Mouse (Mus musculus) frontal cortex, postnatal 14 days (tissue): Measurements from ENCODE around the gene Bag3.
"Not testable (repeated sequence)": the region's sequence is repeated elsewhere in the genome, so short reads cannot be mapped to it uniquely, and the experiment has no call there.

ENCODE experiments used
- DNase-seq, 2 experiments: peaks; one replicate each; pipeline ENCODE4 v3.0.0; 2022; ENCODE audit warnings: low spot score in 2 of 2

Bag3 gene

DNA sequence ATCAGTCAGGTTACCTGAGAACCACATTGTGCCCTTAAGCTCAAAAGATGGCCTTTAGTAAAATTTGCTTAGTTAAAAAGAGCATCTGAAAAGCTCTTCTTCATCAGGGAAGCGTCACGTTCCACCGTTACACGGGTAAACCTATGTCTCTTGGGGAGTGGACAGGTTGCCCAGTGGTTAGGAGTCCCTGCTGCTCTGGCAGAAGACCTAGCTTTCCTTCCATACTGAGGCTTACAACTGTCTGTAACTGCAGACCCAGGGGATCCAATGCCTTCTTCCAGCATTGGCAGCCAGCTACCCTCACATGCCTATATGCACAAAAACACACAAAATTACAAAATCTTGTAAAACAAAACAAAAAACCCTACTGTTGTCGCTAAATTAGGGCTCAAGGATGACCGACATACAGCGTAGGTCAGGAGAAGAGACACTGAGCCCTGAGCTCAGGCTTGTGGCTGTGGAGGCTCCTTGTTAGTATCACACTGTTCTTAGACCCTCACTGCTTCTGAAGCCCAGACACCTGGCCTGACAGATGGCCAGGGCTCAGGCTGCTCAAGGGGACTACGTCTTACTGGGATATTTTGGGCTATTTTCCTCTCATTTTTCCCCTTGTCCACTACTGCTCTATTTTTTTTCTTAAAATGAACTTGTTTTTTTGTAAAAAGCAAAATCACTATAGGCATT is 44.3 kb downstream of the Bag3 start:
- no peak for DNase-seq

DNA sequence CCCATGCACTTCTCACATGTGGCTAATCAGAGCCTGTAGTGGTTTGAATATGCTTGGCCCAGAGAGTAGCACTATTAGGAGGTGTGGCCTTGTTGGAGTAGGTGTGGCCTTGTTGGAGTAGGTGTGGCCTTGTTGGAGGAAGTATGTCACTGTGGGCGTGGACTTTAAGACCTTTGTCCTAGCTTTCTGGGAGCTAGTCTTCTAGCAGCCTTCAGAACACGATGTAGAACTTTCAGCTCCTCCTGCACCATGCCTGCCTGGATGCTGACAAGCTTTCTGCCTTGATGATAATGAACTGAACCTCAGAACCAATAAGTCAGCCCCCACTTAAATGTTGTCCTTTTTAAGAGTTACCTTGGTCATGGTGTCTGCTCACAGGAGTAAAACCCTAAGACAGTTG is 46.0 kb downstream of the Bag3 start:
- DNase-seq: not testable (repeated sequence)

DNA sequence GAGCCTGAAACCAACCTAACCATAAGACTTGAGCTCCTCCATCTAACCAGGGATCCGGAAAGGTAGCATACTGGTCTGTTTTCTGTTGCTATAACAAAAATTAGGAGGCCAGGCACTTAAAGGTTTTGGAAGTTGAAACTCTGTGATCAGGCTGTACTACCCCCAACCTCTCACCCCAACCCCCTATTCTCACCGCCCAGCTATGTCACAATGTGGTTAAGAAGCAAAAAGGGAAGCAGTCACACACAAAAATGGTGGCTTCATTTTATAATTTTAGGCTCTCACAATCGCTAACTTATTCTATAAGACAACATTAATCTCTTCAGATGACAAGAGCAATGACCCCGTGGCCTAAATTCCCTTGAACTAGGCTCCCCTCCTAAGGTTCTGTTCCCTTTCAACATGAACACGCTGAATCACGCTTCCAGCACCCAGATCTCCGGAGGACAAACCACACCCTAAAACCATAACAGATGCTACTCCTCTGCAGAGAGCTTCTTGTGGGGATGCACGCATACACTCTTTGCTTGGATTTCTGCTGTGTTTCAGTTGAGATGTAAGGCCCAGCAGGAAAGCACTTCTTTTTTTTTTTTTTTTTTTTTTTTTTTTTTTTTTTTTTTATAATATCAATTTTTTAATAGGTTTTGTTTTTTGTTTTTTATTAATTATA is 46.7 kb downstream of the Bag3 start:
- no peak for DNase-seq

DNA sequence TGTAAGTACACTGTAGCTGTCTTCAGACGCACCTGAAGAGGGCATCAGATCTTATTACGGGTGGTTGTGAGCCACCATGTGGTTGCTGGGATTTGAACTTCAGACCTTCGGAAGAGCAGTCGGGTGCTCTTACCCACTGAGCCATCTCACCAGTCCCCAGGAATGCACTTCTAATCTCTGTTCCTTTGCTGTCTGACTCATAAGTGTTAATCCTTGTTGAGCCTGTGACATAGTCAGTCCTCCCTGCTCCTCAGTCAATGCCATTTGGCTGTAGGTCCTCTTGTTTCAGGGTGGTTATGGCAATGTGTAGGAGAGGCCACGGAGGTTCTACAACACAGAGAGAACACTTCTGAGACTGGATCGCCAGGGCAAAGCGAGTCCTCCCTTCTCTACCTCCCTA is 47.2 kb downstream of the Bag3 start:
- DNase-seq: not testable (repeated sequence)

DNA sequence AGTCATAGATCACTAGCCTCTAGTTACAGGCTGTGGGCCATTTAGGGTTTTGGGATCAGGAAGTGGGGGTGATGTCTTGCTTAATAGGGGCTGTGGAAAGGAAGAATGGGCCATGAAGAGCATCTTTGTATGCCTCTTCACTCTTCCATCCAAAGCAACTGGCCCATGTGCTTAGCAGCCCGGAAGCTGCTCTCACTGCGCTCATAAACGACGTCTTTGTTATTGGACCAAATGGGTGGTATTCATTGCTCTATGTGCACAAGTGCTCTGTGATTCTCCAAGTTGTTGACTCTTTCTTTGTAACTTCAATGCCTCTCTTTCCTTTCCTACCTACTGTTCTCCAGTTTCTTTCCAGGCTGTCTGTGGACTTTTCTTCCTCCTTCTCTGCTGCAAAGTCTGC is 48.6 kb downstream of the Bag3 start:
- no peak for DNase-seq

DNA sequence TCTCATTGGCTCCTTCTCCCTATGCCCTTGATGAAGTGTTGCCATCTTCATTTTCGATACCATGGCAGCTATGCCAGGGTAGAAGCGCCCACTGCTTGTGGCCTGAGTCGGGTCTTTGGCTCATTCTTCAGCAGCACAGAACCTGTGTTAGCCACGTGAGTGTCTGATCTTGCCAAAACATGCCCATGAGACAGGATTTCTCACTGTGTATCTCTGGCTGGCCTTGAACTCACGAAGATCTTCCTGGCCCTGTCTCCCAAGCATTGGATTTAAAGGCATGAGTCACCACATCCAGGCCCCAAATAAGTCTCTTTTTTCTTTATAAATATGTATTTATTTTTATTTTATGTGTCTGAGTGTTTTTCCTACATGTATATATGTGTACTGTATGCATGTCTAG is 51.8 kb downstream of the Bag3 start:
- DNase-seq: no peak

DNA sequence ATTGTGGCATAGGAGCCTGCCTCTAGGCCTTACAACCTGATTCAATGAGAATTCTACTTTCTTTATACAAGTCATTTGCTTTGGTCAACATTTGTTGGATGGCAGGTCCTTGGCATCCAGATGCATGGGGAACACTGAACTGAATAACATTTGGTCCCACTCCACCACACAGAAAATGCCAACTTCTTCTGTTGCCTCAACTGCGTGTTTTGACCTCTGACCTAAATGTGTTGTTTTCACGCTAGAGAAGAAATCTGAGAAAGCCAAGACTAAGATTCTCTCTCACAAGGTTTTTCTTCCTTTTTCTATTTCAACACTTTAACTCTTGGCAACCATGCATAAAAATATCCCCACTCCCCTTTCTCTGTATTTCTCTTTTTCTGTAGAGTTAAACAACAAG is 52.4 kb downstream of the Bag3 start:
- DNase-seq: no peak

DNA sequence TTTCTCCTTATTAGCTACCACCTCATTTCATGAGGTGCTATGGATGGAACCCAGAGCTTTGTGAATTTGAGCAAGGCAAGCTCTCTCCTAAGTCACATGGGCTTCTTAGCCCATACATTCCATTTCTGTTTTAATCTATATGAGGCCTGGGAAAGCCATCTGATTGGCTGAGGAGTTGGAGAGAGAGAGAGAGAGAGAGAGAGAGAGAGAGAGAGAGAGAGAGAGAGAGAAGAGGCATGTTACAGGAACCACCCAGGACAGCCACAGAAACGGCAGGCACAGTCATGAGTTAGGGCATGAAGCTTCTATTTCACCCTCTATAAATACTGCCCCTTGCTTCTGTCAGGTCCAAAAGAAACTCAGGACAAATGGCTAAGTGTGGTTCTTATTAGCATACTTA is 54.2 kb downstream of the Bag3 start:
- DNase-seq: no peak

DNA sequence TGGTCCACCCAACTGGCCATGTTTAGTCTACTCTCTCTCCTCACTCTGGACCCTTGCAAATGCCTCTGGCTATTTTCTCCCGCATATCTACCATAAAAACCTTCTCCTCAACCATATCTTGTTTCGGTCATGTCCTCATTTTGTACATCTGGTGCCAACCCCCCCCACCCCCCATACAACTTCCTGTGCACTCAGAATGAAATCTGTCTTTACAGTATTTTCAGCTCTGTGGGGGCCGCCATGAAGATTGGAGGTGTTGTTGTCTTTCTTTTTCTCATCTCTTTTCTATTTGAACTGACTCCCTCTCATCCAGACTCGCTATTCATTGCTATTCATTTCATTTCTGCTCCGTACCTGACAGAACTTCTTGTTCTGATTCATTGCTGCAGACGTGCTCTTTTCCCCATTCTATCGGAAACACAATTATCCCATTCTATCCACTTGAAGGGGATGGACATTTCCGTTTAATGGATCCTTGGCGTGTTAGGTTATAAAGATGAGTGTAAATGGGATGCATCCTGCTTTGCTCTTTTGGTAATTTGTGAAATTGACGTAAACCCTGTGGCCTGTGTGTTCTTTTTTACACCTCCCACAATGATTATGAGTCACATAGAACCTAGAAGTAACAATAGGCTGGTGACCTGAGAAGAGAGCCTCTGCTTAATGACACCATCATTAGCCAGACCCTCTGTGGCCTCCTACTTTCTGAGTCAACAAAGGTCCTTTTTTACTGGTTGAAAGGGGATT is 55.0 kb downstream of the Bag3 start:
- no peak for DNase-seq

DNA sequence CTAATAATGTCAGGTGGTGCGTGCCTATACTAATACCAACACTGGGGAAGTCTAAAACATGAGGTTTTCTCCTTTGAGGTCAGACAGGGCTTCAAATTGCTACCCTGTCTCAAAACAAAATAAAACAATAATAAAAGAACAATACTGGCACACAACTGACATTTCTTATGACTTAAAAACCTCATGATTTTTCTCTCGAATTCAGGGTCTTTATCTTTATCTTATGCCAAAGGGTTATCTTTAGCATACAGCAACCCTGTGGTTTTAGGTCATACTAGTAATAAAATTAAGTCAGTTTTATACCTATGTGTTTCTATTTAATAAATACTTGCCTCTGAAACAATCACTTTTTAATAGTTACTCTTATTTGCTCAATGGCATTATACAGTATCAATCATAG is 56.0 kb downstream of the Bag3 start:
- no peak for DNase-seq

DNA sequence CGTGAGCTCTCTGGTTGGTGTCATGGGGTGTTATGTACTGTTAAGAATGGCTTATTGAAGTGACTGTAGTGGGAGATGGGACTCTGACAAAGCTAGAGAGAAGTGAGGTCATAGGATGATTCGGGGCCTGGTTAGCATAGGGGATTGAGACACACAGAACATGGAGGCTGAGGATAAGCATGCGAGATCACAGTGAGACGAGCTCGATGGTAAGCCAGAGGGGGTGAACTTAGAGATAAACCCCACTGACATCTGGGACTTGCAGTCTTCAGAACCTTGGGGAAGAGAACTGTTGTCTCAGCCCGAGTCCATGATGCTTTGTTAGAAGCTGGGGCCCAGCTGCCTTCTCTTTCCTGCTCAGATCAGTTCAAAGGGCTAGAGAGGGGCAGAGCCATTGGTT is 56.9 kb downstream of the Bag3 start:
- DNase-seq: no peak

DNA sequence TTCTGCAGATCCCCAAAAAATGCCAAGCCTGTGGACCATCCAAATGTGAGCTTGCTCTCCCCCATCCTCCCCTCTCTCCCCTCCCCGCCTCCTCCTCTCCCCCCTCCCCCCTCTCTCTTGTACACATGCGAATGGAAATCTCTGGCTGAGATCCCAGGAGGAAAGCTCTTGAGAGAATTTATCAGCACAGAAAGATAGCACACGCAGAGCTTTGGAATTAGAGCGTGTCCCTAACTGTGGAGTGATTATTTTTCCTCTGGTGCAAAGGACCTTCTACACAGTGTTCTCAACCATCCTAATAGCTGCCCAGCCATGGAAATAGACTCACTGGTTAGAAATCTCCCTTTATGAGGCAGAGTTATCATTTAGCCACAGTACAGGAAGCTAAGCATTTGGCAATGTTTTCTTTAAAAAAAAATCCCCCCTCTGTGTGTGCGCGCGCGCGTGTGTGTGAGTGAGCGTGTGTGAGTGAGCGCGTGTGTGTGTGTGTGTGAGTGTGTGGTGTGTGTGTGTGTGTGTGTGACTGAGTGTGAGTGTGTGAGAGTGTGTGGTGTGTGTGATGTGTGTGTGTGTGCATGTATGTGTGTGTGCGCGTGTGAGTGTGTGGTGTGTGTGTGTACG is 58.6 kb downstream of the Bag3 start:
- DNase-seq: no peak

DNA sequence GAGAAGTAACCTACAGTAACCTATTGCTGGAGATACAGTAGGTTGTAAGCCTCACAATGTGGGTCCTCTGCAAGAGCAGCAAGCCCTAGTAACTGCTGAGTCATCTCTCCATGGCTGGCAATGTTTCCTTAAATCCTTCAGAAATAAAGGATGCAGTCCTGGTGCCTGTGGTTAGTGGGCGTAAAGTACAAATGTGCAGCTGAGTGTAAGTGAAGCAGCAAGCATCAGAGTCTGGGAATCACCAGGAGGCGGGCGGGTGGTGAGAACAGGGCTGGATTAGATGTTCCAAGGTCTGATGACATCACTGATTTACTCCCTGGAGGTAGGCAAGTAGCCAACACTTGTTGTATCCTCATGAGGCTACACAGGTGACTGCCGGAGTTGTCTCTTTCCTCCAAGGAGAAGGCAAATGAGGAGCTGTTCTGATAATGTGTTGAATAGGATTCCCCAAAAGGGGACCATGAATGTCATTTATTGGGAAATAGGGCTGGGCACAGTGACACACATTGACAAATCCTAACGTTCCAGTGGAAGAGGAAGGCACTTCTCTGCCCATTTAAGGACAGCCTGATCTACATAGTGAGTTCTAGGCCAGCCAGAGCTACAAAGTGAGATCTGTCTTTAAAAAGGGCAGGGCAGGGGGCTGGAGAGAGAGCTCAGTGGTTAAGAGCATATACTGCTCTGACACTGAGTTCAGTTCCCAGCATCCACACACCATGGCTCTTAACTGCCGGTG is 60.0 kb downstream of the Bag3 start:
- peak; percentile 41 to 43 for DNase-seq

DNA sequence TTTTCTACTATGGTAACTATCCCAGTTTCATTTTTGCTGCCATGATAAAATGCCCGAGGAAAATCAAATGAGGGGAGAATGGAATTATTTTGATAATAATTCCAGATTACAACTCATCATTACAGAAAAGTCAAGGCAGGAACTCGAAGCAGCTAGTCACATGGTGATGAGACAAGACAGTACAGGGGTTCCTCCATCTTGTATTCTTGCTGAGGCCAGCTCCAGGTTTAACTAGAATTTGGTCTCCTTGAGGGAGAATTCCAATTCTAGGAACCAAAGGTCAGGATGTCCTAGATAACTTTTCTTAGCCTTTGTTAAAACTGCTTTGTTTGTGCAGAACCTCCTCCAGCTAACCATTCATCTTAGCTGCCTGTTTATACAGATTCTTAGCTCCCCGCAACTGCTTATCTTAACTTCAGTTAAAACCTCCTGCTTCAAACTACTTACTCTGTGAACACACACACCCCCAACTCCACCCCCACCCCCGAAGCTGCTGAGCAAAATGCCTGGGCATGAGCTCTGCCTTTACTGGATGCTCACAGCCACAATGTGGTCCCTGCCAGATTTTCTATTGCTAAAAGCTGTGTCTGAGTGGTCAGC is 64.0 kb downstream of the Bag3 start:
- no peak for DNase-seq

DNA sequence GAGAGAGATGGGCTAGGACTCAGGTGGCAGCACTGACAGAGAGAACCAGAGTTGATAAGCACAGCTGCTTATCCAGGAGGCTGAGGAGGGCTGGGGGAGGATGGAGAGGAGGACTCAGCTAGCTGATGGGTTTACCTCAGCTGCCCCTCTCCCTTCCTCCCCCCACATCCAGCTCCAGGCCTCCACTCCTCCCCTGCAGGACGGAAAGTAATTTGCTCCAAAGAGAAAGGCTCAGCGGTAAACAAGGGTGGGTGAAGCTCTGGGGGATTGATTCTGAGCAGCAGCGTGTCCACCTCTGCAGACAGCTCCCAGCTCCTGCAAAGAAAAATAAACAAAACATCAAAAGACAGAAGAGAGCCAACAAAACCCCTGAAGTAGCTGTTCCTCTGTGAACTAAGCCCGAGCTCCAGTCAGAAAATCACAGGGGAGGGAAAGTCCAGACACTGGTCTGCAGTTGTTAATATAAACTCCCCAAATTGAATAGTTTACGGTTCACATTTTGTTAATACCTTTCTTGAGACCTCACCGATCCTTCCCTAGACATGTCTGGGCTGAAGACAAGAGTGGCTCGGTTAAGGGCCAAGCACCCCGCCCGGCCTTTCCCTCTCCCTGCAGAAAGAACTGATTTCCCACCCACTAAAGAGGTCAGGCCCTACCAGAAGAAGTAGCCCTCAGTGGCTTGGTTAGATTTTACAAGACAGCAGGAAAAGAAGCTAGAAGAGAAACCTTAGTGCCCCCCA is 68.1 kb downstream of the Bag3 start:
- peak in 1 of 2 experiments; percentile 29 for DNase-seq

DNA sequence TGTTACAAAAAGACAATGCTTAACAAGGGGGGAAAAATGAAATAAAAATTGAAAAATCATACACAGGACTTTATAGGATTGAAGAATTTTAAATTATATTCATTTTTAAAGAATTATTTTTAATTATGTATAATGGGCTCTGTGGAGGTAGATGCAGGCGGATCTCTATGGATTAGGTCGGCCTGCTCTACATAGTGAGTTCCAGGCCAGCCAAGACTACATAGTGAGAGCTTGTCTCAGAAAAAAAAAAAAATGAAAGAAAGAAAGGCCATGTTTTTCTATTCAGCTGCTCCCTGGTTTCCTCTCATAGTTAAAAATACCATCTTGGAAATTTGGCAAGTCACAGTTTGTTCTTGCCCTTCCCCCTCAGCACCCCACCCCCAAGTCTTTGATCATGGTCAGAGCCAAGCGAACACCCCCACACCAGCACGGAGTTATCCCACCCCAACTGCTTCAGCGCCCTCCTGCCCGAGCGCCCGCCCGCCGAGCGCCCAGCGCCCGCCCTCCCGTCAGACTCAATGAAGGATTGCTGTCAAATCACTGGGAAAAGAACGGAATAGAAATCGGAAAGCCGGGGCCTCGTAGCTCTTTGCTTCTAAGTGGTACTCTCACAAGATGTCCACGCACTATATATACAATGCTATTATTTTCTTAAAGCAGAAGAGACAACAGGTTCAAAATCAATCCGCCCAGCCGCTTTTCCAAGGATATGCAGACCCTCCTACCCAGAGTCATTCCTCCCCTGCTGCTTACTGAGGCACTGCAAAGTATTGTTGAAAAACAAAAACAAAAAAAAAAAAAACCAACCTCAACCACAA is 68.9 kb downstream of the Bag3 start:
- peak in 1 of 2 experiments; percentile 44 for DNase-seq

DNA sequence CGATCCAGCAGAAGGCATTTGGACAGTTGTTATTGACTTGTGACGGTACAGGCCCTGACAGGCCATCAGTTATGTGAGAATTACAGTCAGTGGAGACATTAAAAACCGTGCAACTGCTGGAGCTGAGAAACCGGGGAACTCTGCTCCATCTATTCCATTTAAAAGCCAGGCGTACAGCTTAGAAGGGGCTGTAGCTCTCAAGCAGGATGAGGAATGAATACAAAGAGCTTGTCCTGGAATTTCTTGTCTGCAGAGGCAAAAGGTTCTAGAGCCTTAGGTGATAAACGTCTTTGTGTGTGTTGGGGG is 69.5 kb downstream of the Bag3 start:
- no peak for DNase-seq

DNA sequence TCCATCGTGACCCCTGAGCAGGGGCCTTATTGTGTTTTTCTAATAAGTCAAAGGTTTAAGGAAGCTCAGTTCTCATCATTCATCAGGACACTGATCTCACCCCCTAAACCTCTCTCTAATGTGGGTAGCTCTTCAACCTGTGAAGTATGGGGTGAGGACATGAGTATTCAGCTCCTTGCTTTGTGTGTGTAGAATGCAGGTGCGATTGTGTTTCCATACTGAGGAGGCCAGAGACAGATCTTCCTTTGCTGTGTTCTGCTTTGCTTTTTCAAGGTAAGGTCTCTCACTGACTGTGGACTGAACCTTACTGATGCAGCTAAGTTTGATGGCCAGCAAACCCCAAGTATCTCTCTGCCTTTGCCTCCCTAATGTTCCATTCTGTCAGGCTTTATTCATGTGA is 72.9 kb downstream of the Bag3 start:
- DNase-seq: no peak
